Mouse (Mus musculus) limb, embryonic 14.5 days (tissue): Measurements from ENCODE around the gene Emd. TPM values are rescaled to one million over a fixed set of nuclear protein-coding genes. Genes with fewer than 3 reads are reported as not detected.

Source experiments
- ATAC-seq: fragments of 200-750 bp; cut with Nextera tagmentation; 2 replicates; pipeline ENCODE4 v1.8.0; 2017; ENCODE audit warnings: low read depth, moderate number of reproducible peaks, moderate TSS enrichment; ENCODE audit not compliant: low FRiP score
- DNase-seq: peaks from one replicate; pipeline ENCODE4 v3.0.0-alpha.2; 2015; ENCODE audit warnings: low spot score
- H3K27ac ChIP-seq: fragments of 300-500 bp; sonication (generic); replicated peaks from 2 replicates; pipeline ENCODE4 v1.5.1; 2014; ENCODE audit warnings: low read depth, mild to moderate bottlenecking, low read length, moderate library complexity, mixed read lengths
- H3K27me3 ChIP-seq: fragments of 300-500 bp; sonication (generic); 2 replicates; pipeline ENCODE4 v1.6.1; 2014; ENCODE audit warnings: low read length, mixed read lengths; ENCODE audit not compliant: control insufficient read depth, insufficient read depth
- H3K36me3 ChIP-seq: fragments of 300-500 bp; sonication (generic); 2 replicates; pipeline ENCODE4 v1.6.1; 2014; ENCODE audit warnings: mild to moderate bottlenecking, low read length, moderate library complexity, mixed read lengths; ENCODE audit not compliant: control insufficient read depth, insufficient read depth
- H3K4me1 ChIP-seq: fragments of 300-500 bp; sonication (generic); 2 replicates; pipeline ENCODE4 v1.6.1; 2014; ENCODE audit warnings: antibody characterized with exemption, low read length, mixed read lengths; ENCODE audit not compliant: control insufficient read depth, insufficient read depth
- H3K4me2 ChIP-seq: fragments of 300-500 bp; sonication (generic); replicated peaks from 2 replicates; pipeline ENCODE4 v1.6.1; 2014; ENCODE audit warnings: low read depth, mild to moderate bottlenecking, low read length, moderate library complexity; ENCODE audit not compliant: severe bottlenecking
- H3K4me3 ChIP-seq: fragments of 300-500 bp; sonication (generic); replicated peaks from 2 replicates; pipeline ENCODE4 v1.5.1; 2014; ENCODE audit warnings: low read length
- H3K9ac ChIP-seq: fragments of 300-500 bp; sonication (generic); 2 replicates; pipeline ENCODE4 v1.6.1; 2014; ENCODE audit warnings: mild to moderate bottlenecking, low read depth, low read length, moderate library complexity; ENCODE audit not compliant: severe bottlenecking
- H3K9me3 ChIP-seq: fragments of 300-500 bp; sonication (generic); 2 replicates; pipeline ENCODE4 v1.6.1; 2016; ENCODE audit warnings: low read length; ENCODE audit not compliant: control insufficient read depth
- POLR2A ChIP-seq: fragments of 200-500 bp; IDR thresholded peaks from 2 replicates; pipeline ENCODE4 v1.8.0; 2012; ENCODE audit warnings: inconsistent platforms, mild to moderate bottlenecking, moderate library complexity, borderline replicate concordance; ENCODE audit not compliant: insufficient read depth, insufficient read length; ENCODE audit errors: extremely low read depth
- WGBS: fragments of 180-500 bp; shearing (Covaris S2); extraction: QIAGEN DNeasy Blood & Tissue Kit; methylation state at CpG from one replicate; pipeline ENCODE4 v1.1.7; 2014; 5-methylcytosine and 5-hydroxymethylcytosine counted together
- polyA plus RNA-seq, 2 experiments: library from polyadenylated mRNA; depleted of rRNA in 1 of 2; stranded (reverse) in 1 of 2; unstranded in 1 of 2; fragments of >200 nt; fragmentation: Nextera tagmentation in 1 of 2; extraction: Ambion mirVana in 1 of 2; gene quantifications; 2 replicates each; pipeline versions ENCODE4 v1.2.1 to v1.2.3; 2012 to 2014

Emd gene
- polyA plus RNA-seq, 2 experiments: 28.0 to 107 TPM

DNA sequence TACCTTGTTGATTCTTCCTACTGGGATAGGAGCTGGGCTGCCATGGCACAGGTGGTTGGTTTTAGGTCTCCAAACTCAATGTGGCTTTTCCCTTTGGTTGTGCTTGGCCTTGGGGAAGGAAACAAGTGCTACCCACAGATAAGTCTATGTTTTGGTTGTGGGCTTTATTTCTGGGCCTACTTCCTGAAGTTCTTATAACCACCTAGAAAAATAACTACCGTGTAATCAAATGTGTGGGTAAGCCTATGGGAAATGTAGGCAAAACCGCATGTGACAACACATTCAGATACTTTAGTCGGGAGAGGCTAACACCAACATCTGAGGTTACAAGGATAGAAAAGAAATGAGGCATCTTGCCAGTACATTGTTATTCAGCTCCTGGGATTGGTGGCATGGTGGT, 3.3 kb downstream of the Emd start:
- DNase-seq (no peak), ATAC-seq (no peak)
- Histone ChIP-seq H3K4me3 (no peak overlapping the region), H3K36me3 (peaks cover 24% of the 10 kb centered on the region), H3K4me2 (no peak overlapping the region), H3K27ac (no peak overlapping the region), H3K4me1 (no peaks in the 10 kb centered on the region), H3K9me3 (no peaks in the 10 kb centered on the region), H3K27me3 (no peaks in the 10 kb centered on the region), H3K9ac (no peak overlapping the region)
- 93% methylated on average over 3 of the region's 3 CpGs for WGBS
- no peak for TF ChIP-seq POLR2A

DNA sequence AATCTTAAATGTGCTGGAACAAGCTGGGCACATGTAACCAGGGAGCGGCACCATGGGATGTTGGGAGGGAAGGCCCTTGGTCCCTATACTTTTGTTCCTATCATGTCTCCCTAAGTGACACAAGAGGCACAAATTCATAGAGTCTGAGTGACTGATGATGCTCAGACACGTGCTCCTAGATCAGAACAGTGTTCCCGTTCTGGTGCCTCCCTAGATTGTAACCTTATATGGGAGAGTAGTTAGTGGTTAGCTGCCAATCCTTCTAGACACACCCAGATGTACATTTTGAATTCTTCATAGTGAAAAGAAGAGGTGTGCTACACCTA, 15.2 kb downstream of the Emd start:
- DNase-seq: no peak
- peak; percentile 17; the same call in 1 of the 2 replicates for ATAC-seq
- Histone ChIP-seq H3K4me2 (peak overlapping the region; percentile 53), H3K4me3 (peak overlapping the region; percentile 53), H3K27me3 (no peaks in the 10 kb centered on the region), H3K4me1 (no peaks in the 10 kb centered on the region), H3K36me3 (peaks cover 14% of the 10 kb centered on the region), H3K9me3 (no peaks in the 10 kb centered on the region), H3K27ac (peak overlapping the region; percentile 97), H3K9ac (peak overlapping the region; percentile 61)
- no peak for TF ChIP-seq POLR2A
- 22% methylated on average over 3 of the region's 3 CpGs for WGBS

DNA sequence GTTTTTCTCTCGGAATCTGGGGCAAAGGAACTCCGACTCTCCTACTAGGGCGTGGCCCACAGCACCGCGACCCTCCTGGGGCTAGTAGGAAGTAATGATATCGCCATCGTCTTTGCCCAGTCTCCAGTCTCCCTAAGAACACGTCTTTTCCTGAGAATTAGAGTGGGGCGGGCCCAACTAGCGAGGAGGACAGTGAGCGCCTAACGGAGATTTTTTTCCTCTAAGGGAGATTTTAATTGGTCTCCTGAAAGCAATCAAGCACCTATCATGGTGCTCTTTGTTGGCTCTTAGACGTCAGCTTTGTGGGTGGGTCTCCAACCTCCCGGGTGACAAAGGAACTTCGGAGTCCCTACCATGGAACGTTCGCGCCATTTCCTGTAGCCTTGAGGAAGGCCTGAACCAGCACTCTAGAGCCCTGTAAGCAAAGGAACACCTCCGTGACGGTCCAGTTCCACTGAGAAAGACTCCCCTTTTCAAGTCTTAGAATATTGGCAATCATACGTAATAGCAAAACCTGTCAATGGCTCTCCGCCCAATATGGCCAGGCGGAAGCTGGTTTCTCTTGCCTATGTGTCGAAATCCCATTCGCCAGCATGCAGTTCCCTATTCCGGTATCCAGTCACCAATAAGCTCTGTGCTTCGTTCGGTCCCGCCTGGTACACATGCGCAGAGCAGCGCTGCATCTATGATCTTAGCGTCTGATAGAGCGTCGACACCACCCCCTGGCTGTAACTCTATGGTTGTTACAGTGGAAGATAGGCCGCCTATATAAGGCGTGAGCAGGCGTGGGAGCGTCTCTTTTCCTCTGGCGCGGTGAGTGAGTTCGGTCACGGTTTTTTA, 15.8 kb downstream of the Emd start, which contains the start of gene Rpl10:
Rpl10 (plus strand) TSS at position 751 of the 840 bp plus-strand sequence.
- peak within 1 kb of the TSS; percentile 53 for H3K4me3 ChIP-seq
- peak within 1 kb of the TSS; percentile 97 for H3K27ac ChIP-seq
- H3K9ac ChIP-seq: peak within 1 kb of the TSS; percentile 86
- WGBS: 18% methylated on average over 42 of the region's 42 CpGs
- peak; percentile 97; the same call in 1 of the 2 replicates for TF ChIP-seq POLR2A
- no peaks in the 10 kb centered on the region for H3K27me3 ChIP-seq
- H3K36me3 ChIP-seq: peaks cover 14% of the 10 kb centered on the region
- H3K4me2 ChIP-seq: peak within 1 kb of the TSS; percentile 53
- no peaks in the 10 kb centered on the region for H3K9me3 ChIP-seq
- DNase-seq (peak; percentile 94), ATAC-seq (peak; percentile 93)
- no peaks in the 10 kb centered on the region for H3K4me1 ChIP-seq

DNA sequence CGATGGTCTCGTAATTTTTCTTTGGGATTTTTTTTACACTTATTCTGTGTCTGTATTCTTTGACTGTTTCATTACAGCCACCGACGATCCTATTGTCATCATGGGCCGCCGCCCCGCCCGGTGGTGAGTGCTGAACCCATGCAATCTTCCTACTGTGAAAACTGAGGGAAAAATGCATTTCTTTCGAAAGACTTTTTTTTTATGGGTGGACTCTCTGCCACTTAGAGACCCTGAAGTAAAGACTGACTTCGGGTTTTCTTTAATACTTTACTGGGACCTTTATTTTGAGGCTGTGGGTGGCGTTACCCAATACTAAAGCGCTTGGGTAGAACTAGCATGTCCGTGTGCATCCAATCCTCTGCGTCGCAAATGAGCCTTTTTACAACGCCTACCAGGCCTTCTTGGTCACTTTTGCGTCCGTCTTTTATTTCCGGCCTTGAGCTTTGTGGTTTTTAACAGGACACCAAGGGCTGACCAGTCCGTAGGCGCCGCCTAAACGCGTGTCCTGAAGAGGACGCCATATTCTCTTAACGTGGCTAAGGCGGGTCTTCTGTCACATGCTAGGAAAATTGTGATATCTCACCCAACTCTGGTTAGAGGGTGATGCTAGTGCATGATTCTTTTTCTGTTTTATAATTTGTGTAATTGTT, 16.5 kb downstream of the Emd start:
- 24% methylated on average over 27 of the region's 27 CpGs for WGBS
- no peak for ATAC-seq
- peak overlapping the region; percentile 74 for H3K27ac ChIP-seq

DNA sequence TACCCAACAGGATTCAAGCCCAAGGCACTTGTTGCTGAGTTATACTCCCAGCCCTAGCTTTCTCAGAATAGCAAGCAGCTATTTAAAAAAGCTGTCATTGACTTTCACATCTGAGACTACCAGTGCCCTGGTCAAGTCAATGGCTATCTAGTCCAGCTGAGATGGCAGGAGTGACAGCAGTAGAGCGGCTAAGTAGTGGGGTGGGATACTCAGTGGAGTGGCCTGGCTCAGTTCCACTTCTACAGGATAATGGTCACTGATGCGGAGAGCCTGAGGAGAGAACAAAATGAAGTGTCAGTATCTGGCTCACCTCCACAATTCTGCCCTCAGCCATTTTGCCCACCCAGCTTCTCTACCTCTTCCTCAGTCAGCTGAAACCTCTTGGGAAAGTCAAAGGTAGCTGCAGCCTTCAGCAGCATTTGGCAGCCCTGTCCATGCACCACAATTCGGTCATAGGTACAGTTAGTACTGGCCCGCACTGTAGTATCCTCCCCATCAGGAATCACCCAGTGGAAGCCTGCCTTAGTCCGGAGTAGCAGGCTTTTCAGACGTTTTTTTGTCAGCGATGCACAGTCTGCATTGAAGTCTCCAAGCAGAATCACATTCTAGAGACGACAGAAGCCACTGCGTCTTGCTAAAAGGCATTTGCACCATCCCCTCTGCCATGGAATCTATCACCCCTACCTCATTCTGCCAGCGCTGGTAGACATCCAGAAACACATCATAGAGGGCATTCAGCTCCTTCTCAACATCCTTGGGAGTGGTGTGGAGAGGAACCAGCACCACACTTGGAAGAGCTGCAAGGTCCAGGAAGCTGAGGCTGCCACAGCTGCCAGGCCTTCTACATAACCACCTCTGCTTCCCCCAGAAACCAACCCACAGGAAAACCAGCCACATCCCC, 19.2 kb downstream of the Emd start:
- Histone ChIP-seq H3K27ac (0 out of 2 replicates have a peak overlapping the region, but pooled peaks have one; percentile 26), H3K4me2 (no peak overlapping the region), H3K4me3 (no peak overlapping the region), H3K9me3 (no peaks in the 10 kb centered on the region), H3K27me3 (no peaks in the 10 kb centered on the region), H3K4me1 (no peaks in the 10 kb centered on the region), H3K9ac (no peak overlapping the region), H3K36me3 (peaks cover 14% of the 10 kb centered on the region)
- ATAC-seq (no peak), DNase-seq (no peak)
- TF ChIP-seq POLR2A: no peak
- 34% methylated on average over 10 of the region's 10 CpGs for WGBS

More for the DNA sequence above, 16.5 kb downstream of the Emd start:
- peak; percentile 21 for DNase-seq
- Histone ChIP-seq H3K27me3 (no peaks in the 10 kb centered on the region), H3K36me3 (peaks cover 14% of the 10 kb centered on the region), H3K4me2 (peak overlapping the region; percentile 48), H3K4me3 (peak overlapping the region; percentile 53), H3K4me1 (no peaks in the 10 kb centered on the region), H3K9me3 (no peaks in the 10 kb centered on the region), H3K9ac (peak overlapping the region; percentile 86)
- TF ChIP-seq POLR2A: no peak
